Mouse (Mus musculus) liver, embryonic 16.5 days (tissue): Measurements from ENCODE around the gene Btbd19. TPM values are rescaled to one million over a fixed set of nuclear protein-coding genes. Genes with fewer than 3 reads are reported as not detected.

Experiments
- ATAC-seq: fragments of 200-750 bp; cut with Nextera tagmentation; 2 replicates; pipeline ENCODE4 v1.8.0; 2017; ENCODE audit warnings: low read depth, mild to moderate bottlenecking, moderate number of reproducible peaks, moderate library complexity
- H3K27ac ChIP-seq: fragments of 300-500 bp; sonication (generic); 2 replicates; pipeline ENCODE4 v1.5.1; 2014; ENCODE audit warnings: mild to moderate bottlenecking, low read length
- H3K27me3 ChIP-seq: fragments of 300-500 bp; sonication (generic); 2 replicates; pipeline ENCODE4 v1.6.1; 2014; ENCODE audit warnings: low read depth, low read length, mixed read lengths; ENCODE audit not compliant: control insufficient read depth, insufficient read depth
- H3K36me3 ChIP-seq: fragments of 300-500 bp; sonication (generic); 2 replicates; pipeline ENCODE4 v1.6.1; 2014; ENCODE audit warnings: mild to moderate bottlenecking; ENCODE audit not compliant: control insufficient read depth, insufficient read depth
- H3K4me1 ChIP-seq: fragments of 300-500 bp; sonication (generic); 2 replicates; pipeline ENCODE4 v1.6.1; 2014; ENCODE audit warnings: low read depth, low read length, mixed read lengths; ENCODE audit not compliant: control insufficient read depth
- H3K4me2 ChIP-seq: fragments of 300-500 bp; sonication (generic); 2 replicates; pipeline ENCODE4 v1.6.1; 2014; ENCODE audit warnings: low read depth, low read length, mixed read lengths
- H3K4me3 ChIP-seq: fragments of 300-500 bp; sonication (generic); 2 replicates; pipeline ENCODE4 v1.5.1; 2014; ENCODE audit warnings: low read depth, mild to moderate bottlenecking, low read length
- H3K9ac ChIP-seq: fragments of 300-500 bp; sonication (generic); 2 replicates; pipeline ENCODE4 v1.6.1; 2014; ENCODE audit warnings: low read depth, low read length
- H3K9me3 ChIP-seq: fragments of 300-500 bp; sonication (generic); replicated peaks from 2 replicates; pipeline ENCODE4 v1.6.1; 2016; ENCODE audit warnings: low read length; ENCODE audit not compliant: control insufficient read depth
- WGBS: fragments of 180-500 bp; shearing (Covaris S2); extraction: QIAGEN DNeasy Blood & Tissue Kit; methylation state at CpG from one replicate; pipeline ENCODE4 v1.1.7; 2014; ENCODE audit not compliant: insufficient replicate concordance; 5-methylcytosine and 5-hydroxymethylcytosine counted together
- polyA plus RNA-seq: library from polyadenylated mRNA; unstranded; fragments of >200 nt; fragmentation: Nextera tagmentation; extraction: Ambion mirVana; gene quantifications from 2 replicates; pipeline ENCODE4 v1.2.1, GENCODE M21; 2015

Gene Btbd19
- polyA plus RNA-seq, 1 experiment from 2014 or later: 1.5 TPM

DNA sequence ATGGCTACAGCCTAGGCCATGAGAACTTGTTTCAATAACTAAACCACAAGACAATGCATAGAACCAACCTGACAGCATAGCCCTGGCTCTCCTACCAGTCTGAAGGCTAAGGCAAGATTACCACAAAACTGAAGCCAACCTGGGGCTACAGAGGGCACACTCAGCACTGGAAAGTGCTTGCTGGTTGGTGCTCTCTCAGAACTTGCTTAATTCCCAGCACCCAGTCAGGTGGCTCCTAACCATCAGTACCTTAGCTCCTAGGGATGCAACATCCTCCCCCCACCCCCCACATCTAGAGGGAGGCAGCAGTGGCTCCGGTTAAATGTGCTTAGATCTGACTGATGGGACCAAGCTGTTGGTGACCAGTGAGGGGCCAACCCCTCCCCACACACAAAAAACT is 25.9 kb upstream of the Btbd19 start:
- ATAC-seq: no peak
- Histone ChIP-seq H3K36me3 (peaks cover 37% of the 10 kb centered on the region), H3K4me3 (no peak overlapping the region), H3K27ac (no peak overlapping the region), H3K9ac (no peak overlapping the region), H3K9me3 (no peaks in the 10 kb centered on the region), H3K27me3 (no peaks in the 10 kb centered on the region), H3K4me2 (no peak overlapping the region), H3K4me1 (peaks cover 21% of the 10 kb centered on the region)
- 47% methylated on average over 1 of the region's 1 CpGs for WGBS

DNA sequence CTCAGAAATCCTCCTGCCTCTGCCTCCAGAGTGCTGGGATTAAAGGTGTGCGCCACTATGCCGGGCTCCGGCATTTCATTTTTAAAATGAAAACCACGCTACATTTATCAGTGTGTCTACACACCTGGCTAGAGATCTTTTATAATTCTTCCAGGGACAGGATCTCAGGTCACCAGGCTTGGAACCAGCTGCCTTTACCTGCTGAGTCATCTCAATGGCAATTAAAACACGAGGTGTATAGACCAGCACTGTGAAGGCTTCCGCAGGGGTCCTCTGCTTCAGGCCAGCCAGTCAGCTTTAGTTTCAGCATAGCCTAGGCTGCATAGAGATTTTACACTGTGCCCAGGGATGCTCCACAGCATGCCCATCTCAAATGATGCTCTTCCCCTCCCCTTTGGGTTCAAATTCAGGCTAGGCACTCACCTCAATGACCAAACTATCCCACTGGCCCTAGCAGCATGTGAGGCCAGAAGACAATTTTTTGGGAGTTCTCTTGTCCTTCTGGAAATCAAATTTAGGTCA is 24.7 kb upstream of the Btbd19 start:
- Histone ChIP-seq H3K36me3 (peaks cover 37% of the 10 kb centered on the region), H3K4me2 (no peak overlapping the region), H3K4me3 (no peak overlapping the region), H3K9ac (no peak overlapping the region), H3K27ac (no peak overlapping the region), H3K4me1 (peaks cover 21% of the 10 kb centered on the region), H3K9me3 (no peaks in the 10 kb centered on the region), H3K27me3 (no peaks in the 10 kb centered on the region)
- WGBS: 76% methylated on average over 6 of the region's 6 CpGs
- ATAC-seq: no peak

DNA sequence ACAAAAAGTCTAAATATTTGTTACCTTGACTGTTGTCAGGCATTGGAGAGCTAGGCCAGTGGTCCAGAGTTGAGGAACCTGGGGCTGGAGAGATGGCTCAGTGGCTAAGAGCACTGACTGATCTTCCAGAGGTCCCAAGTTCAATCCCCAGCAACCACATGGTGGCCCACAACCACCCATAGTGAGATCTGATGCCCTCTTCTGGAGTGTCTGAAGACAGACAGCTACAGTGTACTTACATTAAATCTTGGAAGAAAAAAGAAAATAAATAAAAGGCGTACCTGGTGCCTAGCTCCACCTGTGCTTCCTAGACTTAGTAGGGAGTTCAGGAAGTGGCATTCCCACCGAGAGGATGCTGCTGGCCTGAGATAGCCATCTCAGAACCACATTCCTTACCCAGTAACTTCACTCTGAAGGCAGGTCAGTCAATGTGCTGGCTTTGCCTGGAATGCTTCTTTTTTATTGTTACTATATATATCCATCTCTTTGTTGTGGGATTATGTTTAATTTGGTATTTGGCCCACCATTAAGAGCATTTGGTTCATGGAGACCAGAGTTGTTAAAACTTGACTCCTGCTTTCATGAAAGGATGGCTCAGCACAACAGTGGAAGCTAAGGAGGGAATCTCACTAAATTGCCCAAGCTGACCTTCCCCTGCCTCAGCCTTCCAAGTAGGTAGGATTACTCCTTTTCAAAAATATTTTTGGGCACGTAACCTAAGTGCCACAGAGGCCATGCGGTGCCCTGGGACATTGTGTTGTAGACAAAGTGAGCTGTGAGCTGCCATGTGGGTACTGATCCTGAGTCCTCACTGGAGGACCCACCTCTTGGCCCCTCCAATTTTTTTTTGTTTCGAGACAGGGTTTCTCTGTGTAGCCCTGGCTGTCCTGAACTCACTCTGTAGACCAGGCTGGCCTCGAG is 24.0 kb upstream of the Btbd19 start:
- Histone ChIP-seq H3K4me2 (no peak overlapping the region), H3K9me3 (no peaks in the 10 kb centered on the region), H3K36me3 (peaks cover 37% of the 10 kb centered on the region), H3K4me1 (peaks cover 20% of the 10 kb centered on the region), H3K9ac (no peak overlapping the region), H3K4me3 (no peak overlapping the region), H3K27ac (no peak overlapping the region), H3K27me3 (no peaks in the 10 kb centered on the region)
- WGBS: 56% methylated on average over 6 of the region's 6 CpGs
- ATAC-seq: no peak

DNA sequence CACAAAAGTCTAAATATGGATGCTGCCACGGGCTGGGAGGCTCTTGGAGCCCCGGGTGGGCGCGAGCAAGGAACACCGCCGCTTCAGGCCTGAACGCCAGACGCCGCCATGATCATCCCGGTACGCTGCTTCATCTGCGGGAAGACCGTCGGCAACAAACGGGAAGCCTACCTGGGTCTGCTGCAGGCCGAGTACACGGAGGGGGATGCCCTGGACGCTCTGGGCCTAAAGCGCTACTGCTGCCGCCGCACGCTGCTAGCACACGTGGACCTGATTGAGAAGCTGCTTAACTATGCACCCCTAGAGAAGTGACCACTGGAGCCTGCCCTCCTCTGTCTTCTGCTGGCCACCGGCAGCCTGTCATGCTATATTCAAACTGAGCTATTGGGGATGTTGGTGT is 23.3 kb upstream of the Btbd19 start:
- Histone ChIP-seq H3K27me3 (no peaks in the 10 kb centered on the region), H3K9me3 (no peaks in the 10 kb centered on the region), H3K4me2 (no peak overlapping the region), H3K4me1 (peaks cover 15% of the 10 kb centered on the region), H3K4me3 (no peak overlapping the region), H3K27ac (no peak overlapping the region), H3K36me3 (peaks cover 37% of the 10 kb centered on the region), H3K9ac (no peak overlapping the region)
- WGBS: 73% methylated on average over 24 of the region's 24 CpGs
- ATAC-seq: no peak

DNA sequence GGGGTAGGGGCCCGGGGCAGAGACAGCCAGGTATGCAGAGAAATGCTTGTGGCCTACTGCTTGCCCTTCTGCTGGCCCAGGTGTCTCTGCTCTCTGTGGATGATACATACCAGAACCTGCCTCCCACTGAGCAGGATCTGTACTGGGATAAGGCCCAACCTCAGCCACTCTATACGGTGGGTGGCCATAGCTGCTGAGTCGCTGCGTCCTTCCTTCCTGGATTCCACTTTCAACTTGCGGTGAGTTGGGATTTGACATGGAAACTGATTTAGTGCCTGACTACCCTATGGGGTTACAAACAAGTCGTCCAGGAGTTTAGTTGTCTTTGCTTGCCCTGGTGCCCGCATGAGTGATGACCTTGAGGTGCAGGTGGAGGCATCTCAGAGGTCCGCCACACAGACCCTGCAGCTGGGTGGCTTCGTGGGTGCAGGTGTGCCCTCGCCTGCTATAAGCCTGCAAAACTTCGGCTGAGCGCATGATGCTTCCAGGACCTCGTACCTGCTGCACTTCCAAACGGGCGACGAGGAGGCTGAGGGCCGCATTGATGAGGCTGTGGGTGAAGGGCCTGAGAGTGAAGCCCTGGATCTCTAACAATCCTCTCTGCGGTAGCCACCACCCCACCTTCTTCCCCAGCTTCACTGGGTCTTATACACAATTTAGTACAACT is 22.7 kb upstream of the Btbd19 start:
- H3K4me1 ChIP-seq: peaks cover 9% of the 10 kb centered on the region
- H3K27me3 ChIP-seq: no peaks in the 10 kb centered on the region
- H3K9ac ChIP-seq: no peak overlapping the region
- no peak overlapping the region for H3K4me3 ChIP-seq
- no peak for ATAC-seq
- H3K9me3 ChIP-seq: no peaks in the 10 kb centered on the region
- no peak overlapping the region for H3K4me2 ChIP-seq
- H3K36me3 ChIP-seq: peaks cover 30% of the 10 kb centered on the region
- no peak overlapping the region for H3K27ac ChIP-seq
- 71% methylated on average over 18 of the region's 18 CpGs for WGBS

DNA sequence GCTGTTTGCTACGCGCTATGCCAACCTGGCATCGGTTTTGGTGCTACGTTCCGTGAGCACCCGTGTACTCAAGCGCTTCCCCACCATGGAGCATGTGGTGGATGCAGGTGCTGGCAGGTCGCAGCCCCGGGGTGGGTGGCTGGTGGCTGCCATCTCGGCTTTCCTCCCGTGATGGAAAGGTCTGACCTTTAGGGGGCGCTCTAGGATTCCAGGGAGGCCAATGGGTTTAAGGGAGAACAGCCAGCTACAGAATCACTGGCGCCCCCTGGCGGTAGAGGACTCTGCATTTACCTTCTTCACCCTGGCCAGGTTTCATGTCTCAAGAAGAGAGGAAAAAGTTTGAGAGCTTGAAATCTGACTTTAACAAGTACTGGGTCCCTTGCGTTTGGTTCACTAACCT is 20.7 kb upstream of the Btbd19 start:
- H3K4me3 ChIP-seq: no peak overlapping the region
- H3K27ac ChIP-seq: no peak overlapping the region
- no peaks in the 10 kb centered on the region for H3K9me3 ChIP-seq
- peak; percentile 28; the same call in 1 of the 2 replicates for ATAC-seq
- H3K9ac ChIP-seq: no peak overlapping the region
- H3K4me2 ChIP-seq: no peak overlapping the region
- no peaks in the 10 kb centered on the region for H3K4me1 ChIP-seq
- WGBS: 37% methylated on average over 15 of the region's 15 CpGs
- H3K27me3 ChIP-seq: no peaks in the 10 kb centered on the region
- H3K36me3 ChIP-seq: peaks cover 13% of the 10 kb centered on the region

DNA sequence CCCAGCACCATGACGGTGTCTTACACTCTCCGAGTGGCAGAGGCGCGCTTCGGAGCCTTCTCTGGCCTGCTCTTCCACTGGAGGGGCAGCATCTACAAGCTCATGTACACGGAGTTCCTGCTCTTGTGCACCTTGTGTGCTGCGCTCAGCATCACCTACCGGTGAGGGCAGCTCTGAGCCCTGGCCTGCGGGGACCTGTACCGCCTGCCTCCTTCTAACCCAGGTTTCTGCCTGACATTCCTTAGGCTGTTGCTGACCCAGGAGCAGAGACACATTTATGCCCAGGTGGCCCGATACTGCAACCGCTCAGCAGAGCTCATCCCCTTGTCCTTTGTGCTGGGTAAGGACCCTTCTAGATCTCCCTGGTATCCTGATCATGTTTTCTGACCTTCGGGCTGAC is 19.7 kb upstream of the Btbd19 start:
- no peak for ATAC-seq
- 78% methylated on average over 13 of the region's 13 CpGs for WGBS
- H3K9ac ChIP-seq: no peak overlapping the region
- no peak overlapping the region for H3K4me3 ChIP-seq
- no peaks in the 10 kb centered on the region for H3K4me1 ChIP-seq
- H3K36me3 ChIP-seq: peaks cover 3% of the 10 kb centered on the region
- no peaks in the 10 kb centered on the region for H3K27me3 ChIP-seq
- H3K4me2 ChIP-seq: no peak overlapping the region
- H3K9me3 ChIP-seq: no peaks in the 10 kb centered on the region
- no peak overlapping the region for H3K27ac ChIP-seq

DNA sequence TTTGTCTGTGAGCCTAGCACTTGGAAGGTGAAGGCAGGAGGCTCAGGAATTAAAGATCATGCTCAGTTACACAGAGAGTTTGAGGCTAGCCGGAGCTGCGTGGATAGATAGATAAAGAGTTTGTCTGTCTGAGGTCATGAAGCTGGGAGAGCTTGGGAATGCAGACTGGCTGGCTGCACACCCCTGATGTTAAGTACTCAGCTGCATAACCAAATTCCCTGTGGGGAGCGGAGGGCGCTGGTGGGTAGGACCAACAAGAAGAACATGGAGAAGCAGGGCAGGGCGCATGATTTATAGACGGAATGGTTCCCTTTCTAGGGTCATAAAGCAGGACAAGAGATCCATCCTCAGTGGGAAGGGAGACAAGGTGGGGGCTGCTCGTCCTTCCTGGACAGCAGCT is 17.5 kb upstream of the Btbd19 start:
- 60% methylated on average over 7 of the region's 7 CpGs for WGBS
- Histone ChIP-seq H3K36me3 (no peaks in the 10 kb centered on the region), H3K4me3 (no peak overlapping the region), H3K4me2 (no peak overlapping the region), H3K27ac (no peak overlapping the region), H3K9ac (no peak overlapping the region), H3K9me3 (no peaks in the 10 kb centered on the region), H3K4me1 (peaks cover 3% of the 10 kb centered on the region), H3K27me3 (no peaks in the 10 kb centered on the region)
- no peak for ATAC-seq

DNA sequence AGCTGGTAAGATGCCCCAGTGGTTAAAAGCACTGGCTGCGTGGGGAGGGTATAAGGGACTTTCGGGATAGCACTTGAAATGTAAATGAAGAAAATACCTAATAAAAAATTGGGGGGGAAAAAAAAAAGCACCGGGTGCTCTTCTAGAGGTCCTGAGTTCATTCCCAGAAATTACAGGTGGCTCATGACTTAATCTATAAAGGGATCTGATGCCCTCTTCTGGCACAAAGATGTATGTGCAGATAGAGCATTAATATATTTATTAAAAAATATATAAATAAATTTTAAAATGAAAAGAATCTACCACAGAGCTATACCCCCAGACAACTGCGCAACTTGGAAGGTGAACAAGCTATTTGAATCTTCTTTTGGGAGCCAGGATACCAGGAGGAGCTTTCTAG is 15.1 kb upstream of the Btbd19 start:
- Histone ChIP-seq H3K27me3 (no peaks in the 10 kb centered on the region), H3K4me3 (no peak overlapping the region), H3K9me3 (no peaks in the 10 kb centered on the region), H3K9ac (no peak overlapping the region), H3K36me3 (no peaks in the 10 kb centered on the region), H3K4me1 (peaks cover 14% of the 10 kb centered on the region), H3K4me2 (no peak overlapping the region), H3K27ac (no peak overlapping the region)
- WGBS: 27% methylated on average over 4 of the region's 4 CpGs
- ATAC-seq: no peak
